Comparison of ENCODE assay signal across 9 mouse cellular contexts in the genomic region with DNA sequence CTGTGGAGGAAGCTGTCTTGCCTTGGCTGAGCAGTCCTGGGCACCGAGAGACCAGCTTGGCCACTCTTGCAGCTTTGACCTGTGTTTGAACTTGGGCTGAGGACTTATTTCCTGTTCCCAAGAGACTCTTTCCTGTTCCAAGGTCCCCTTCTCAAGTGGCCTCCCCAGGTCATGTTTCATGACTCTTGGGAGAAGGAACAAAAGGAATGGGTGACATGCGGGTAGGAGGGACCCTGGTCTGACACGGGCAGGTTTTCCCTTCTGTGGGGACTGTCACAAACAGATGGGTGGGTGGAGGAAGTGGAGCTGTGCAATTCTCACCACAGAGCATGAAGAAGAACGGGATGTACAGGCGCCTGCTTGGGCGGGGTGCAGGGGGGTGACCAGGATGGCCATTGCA. TPM values are rescaled to one million over a fixed set of nuclear protein-coding genes. Genes with fewer than 3 reads are reported as not detected.
DNase-seq lines count a peak whose midpoint lies in the region; ATAC-seq and TF ChIP-seq lines count a peak whose summit lies in the region.
"Had no signal": no experiment of that assay in that cellular context is flagged by ENCODE, and none has a peak within 500 bp of the region (broad histone marks: within the 10 kb centered on the region; RNA-seq: fewer than 3 reads in every experiment).

No protein-coding gene starts in this region.

- H3K4me1 ChIP-seq in bone marrow macrophage, adult 2 months (ENCODE audit: control insufficient read depth, insufficient read depth, low read length) = peaks cover 15% of the 10 kb centered on the region
- H3K4me1 ChIP-seq in liver, postnatal 0 days (ENCODE audit: insufficient read depth) = peaks cover 10% of the 10 kb centered on the region; the same call in 1 of the 2 replicates
- peaks cover 14% of the 10 kb centered on the region; the same call in 1 of the 2 replicates for H3K4me1 ChIP-seq in megakaryocyte, embryonic 14.5 days

- H3K27ac ChIP-seq in bone marrow macrophage, adult 2 months (ENCODE audit: insufficient read depth, low read depth, low read length) = peak overlapping the region; percentile 15
- H3K27ac ChIP-seq in liver, postnatal 0 days (ENCODE audit: low read depth) = peak overlapping the region; percentile 83
- H3K27ac ChIP-seq: forebrain, embryonic 13.5 days had no signal

- peak; percentile 47; the same call in 1 of the 2 replicates for TF ChIP-seq EP300 in liver, postnatal 0 days (IDR thresholded peaks at IDR 0.05; ENCODE audit: low read depth)

- TF ChIP-seq POLR2A in bone marrow macrophage, adult 2 months (IDR thresholded peaks at IDR 0.05; ENCODE audit: borderline replicate concordance, low read depth, low read length) = no peak

- H3K4me3 ChIP-seq in bone marrow macrophage, adult 2 months (ENCODE audit: insufficient read depth, low read length) = no peak overlapping the region
- no peak overlapping the region for H3K4me3 ChIP-seq in liver, postnatal 0 days (ENCODE audit: low read depth, low read length)
- peak overlapping the region; percentile 23 for H3K4me3 ChIP-seq in megakaryocyte, embryonic 14.5 days (replicated peaks)
- H3K4me3 ChIP-seq: forebrain, embryonic 13.5 days had no signal

- H3K9ac ChIP-seq in liver, postnatal 0 days (replicated peaks) = no peak overlapping the region
- H3K9ac ChIP-seq: forebrain, embryonic 13.5 days had no signal

- peak; percentile 47 for ATAC-seq in liver, postnatal 0 days
- ATAC-seq: forebrain, embryonic 13.5 days had no signal

- TF ChIP-seq CTCF in bone marrow macrophage, adult 2 months (IDR thresholded peaks at IDR 0.05; ENCODE audit: low read depth, low read length) = no peak
- no peak for TF ChIP-seq CTCF in liver, postnatal 0 days (IDR thresholded peaks at IDR 0.05; ENCODE audit: low read depth)

- intact Hi-C loops in left cerebral cortex, postnatal 36 days (cut with DNase I) = loop anchor here (5.0 kb wide), 1 partner anchor 306 kb away; no protein-coding TSS in a partner anchor

- H3K27me3 ChIP-seq in liver, postnatal 0 days (ENCODE audit: insufficient read depth, low read length) = no peaks in the 10 kb centered on the region
- peaks cover 62% of the 10 kb centered on the region for H3K27me3 ChIP-seq in megakaryocyte, embryonic 14.5 days (replicated peaks)

- DNase-seq in heart, adult 11 months = peak; percentile 94
- no peak for DNase-seq in heart, adult 8-10 months (ENCODE audit: low spot score)
- DNase-seq in liver, postnatal 0 days = peak; percentile 51
- DNase-seq in left cerebral cortex, postnatal 36 days (ENCODE audit: low spot score in 2 of 2) = no peak
- no peak for DNase-seq in urinary bladder, postnatal 25 days (ENCODE audit: low spot score)
- no peak for DNase-seq in gastrocnemius, postnatal 25 days

- WGBS in liver, postnatal 0 days (ENCODE audit: insufficient replicate concordance) = 38% methylated on average over 6 of the region's 6 CpGs

- no peaks in the 10 kb centered on the region for H3K36me3 ChIP-seq in liver, postnatal 0 days (replicated peaks; ENCODE audit: insufficient read depth, low read length)
- no peaks in the 10 kb centered on the region for H3K36me3 ChIP-seq in megakaryocyte, embryonic 14.5 days (replicated peaks; ENCODE audit: low read length)

- no peak overlapping the region for H3K4me2 ChIP-seq in liver, postnatal 0 days (ENCODE audit: low read depth, low read length)
- H3K4me2 ChIP-seq: forebrain, embryonic 13.5 days had no signal

- H3K9me3 ChIP-seq in liver, postnatal 0 days (ENCODE audit: low read length) = no peaks in the 10 kb centered on the region
- H3K9me3 ChIP-seq in megakaryocyte, embryonic 14.5 days = peaks cover 19% of the 10 kb centered on the region
- H3K9me3 ChIP-seq: forebrain, embryonic 13.5 days had no signal

RNA-seq across cellular contexts. Expression of a gene that starts 29.3 kb away (rescaled TPM):
- 1 to 10 TPM; 4.6 to 7.1 (median 5.2) TPM for total RNA-seq in heart, adult 8-10 months (2022)
- 0.13 and 0.80 TPM in 2 replicates for polyA plus RNA-seq in bone marrow macrophage, adult 2 months (2012; ENCODE audit: insufficient read depth, insufficient read length, missing spikeins)
- 1.5 and 2.4 TPM in 2 replicates for polyA plus RNA-seq in liver, postnatal 0 days (2015; fragmentation: Nextera tagmentation; extraction: Ambion mirVana)
- polyA plus RNA-seq in megakaryocyte, embryonic 14.5 days (2012; ENCODE audit: insufficient read depth, low replicate concordance) = not detected in 2 replicates
- total RNA-seq in left cerebral cortex, postnatal 36 days (2021) = 1 to 10 TPM; 1.4 to 1.5 TPM
- total RNA-seq in gastrocnemius, postnatal 25 days (2021) = 1 to 10 TPM; 1.3 to 2.0 TPM

RNA-seq across cellular contexts. Expression of a gene that starts 32.4 kb away (rescaled TPM):
- 10 to 100 TPM; 26.2 to 32.2 (median 30.3) TPM for total RNA-seq in heart, adult 8-10 months (2022)
- not detected in 2 replicates for polyA plus RNA-seq in bone marrow macrophage, adult 2 months (2012; ENCODE audit: insufficient read depth, insufficient read length, missing spikeins)
- 3.0 and 4.2 TPM in 2 replicates for polyA plus RNA-seq in liver, postnatal 0 days (2015; fragmentation: Nextera tagmentation; extraction: Ambion mirVana)
- 0.64 TPM in 1 of 2 replicates, not detected in the other for polyA plus RNA-seq in megakaryocyte, embryonic 14.5 days (2012; ENCODE audit: insufficient read depth, low replicate concordance)
- total RNA-seq in left cerebral cortex, postnatal 36 days (2021) = 10 to 100 TPM; 14.6 to 15.3 TPM
- under 1 TPM; 0.74 to 0.83 TPM for total RNA-seq in gastrocnemius, postnatal 25 days (2021)

RNA-seq across cellular contexts. Expression of a gene that starts 58.0 kb away (rescaled TPM):
- total RNA-seq in heart, adult 8-10 months (2022) = 1 to 10 TPM in 1 of 4 experiments, under 1 TPM in 3; 0.44 to 1.2 (median 0.66) TPM
- polyA plus RNA-seq in bone marrow macrophage, adult 2 months (2012; ENCODE audit: insufficient read depth, insufficient read length, missing spikeins) = 0.92 and 1.9 TPM in 2 replicates
- polyA plus RNA-seq in liver, postnatal 0 days (2015; fragmentation: Nextera tagmentation; extraction: Ambion mirVana) = 0.43 and 0.79 TPM in 2 replicates
- polyA plus RNA-seq in megakaryocyte, embryonic 14.5 days (2012; ENCODE audit: insufficient read depth, low replicate concordance) = not detected in 2 replicates
- total RNA-seq in left cerebral cortex, postnatal 36 days (2021) = 1 to 10 TPM; 3.2 to 3.3 TPM
- under 1 TPM in 1 of 2 experiments, not detected in 1; 0.27 TPM for total RNA-seq in gastrocnemius, postnatal 25 days (2021)

Comparison
In these comparisons a context has a peak if more than half of its experiments do, and no peak if none do; other contexts are left out.
1. DNase-seq: peak in heart, adult 11 months (single experiment) and liver, postnatal 0 days (single experiment); none in heart, adult 8-10 months (single experiment), left cerebral cortex, postnatal 36 days (0 of 2), urinary bladder, postnatal 25 days (single experiment) and gastrocnemius, postnatal 25 days (single experiment).
2. RNA of a gene that starts 32.4 kb away (total RNA-seq): 26.2 to 32.2 TPM in heart, adult 8-10 months and 14.6 to 15.3 TPM in left cerebral cortex, postnatal 36 days; 0.74 to 0.83 TPM in gastrocnemius, postnatal 25 days; every median in the first group is over 4 times any median in the second.